Mouse (Mus musculus) ES-Bruce4 (cell line): Measurements from ENCODE around the gene Cwc22.

Experiments used
- CTCF ChIP-seq: IDR thresholded peaks from one replicate; pipeline ENCODE4 v1.8.1; 2011; ENCODE audit warnings: low read depth, low read length
- EP300 ChIP-seq: IDR thresholded peaks from 2 replicates; pipeline ENCODE4 v1.6.1; 2011; ENCODE audit warnings: low read depth, low read length; ENCODE audit not compliant: insufficient read depth
- POLR2A ChIP-seq: IDR thresholded peaks from one replicate; pipeline ENCODE4 v1.8.1; 2011; ENCODE audit warnings: low read length; ENCODE audit not compliant: insufficient read depth

GRCm38 (mm10) chr2:77838688-77839087 is 107.5 kb downstream of the Cwc22 start:
- no peak for TF ChIP-seq CTCF
- no peak for TF ChIP-seq EP300
- no peak for TF ChIP-seq POLR2A
